17 mouse cellular contexts compared by ENCODE assay signal in the genomic region with DNA sequence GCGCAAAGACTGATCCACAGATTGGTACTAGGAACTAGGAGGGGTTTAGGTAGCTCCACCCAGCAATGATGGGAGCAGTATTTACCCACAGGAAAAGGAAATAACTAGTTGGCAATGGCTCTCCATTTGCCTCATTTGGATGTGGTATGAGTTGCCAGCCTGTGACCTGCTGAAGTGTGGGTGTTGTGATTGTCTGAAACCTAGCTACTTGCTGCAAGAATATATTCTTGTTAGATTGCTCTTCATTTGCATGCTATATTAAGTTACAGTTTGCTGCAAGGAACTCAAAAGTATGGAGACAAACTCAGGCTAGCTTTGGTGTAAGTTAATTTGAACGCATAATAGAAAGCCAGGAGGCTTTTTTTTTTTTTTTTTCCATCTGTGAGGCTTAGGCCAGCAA. TPM values are rescaled to one million over a fixed set of nuclear protein-coding genes. Genes with fewer than 3 reads are reported as not detected.
"Had no signal": no experiment of that assay in that cellular context is flagged by ENCODE, and none has a peak within 500 bp of the region (broad histone marks: within the 10 kb centered on the region; RNA-seq: fewer than 3 reads in every experiment).

No protein-coding gene starts in this region.

- DNase-seq: lung, adult 18-20 months; lung, embryonic 14.5 days; lung, postnatal 10 days; midbrain, embryonic 14.5 days; retina, postnatal 1 day; right cerebral cortex, postnatal 14 days; right cerebral cortex, postnatal 4 days; spleen, adult 18-20 months; thymus, adult 2 months; thymus, postnatal 25 days; thymus, postnatal 4 days had no signal

- H3K27me3 ChIP-seq: midbrain, embryonic 12.5 days; neural tube, embryonic 13.5 days; neural tube, embryonic 15.5 days had no signal

- H3K4me2 ChIP-seq: lung, embryonic 14.5 days; midbrain, embryonic 12.5 days; neural tube, embryonic 13.5 days; neural tube, embryonic 15.5 days had no signal

- H3K9me3 ChIP-seq: midbrain, embryonic 10.5 days; midbrain, embryonic 12.5 days; neural tube, embryonic 13.5 days; neural tube, embryonic 15.5 days had no signal

- H3K4me1 ChIP-seq: midbrain, embryonic 10.5 days; midbrain, embryonic 12.5 days had no signal

- H3K27ac ChIP-seq: midbrain, embryonic 10.5 days; midbrain, embryonic 12.5 days; neural tube, embryonic 13.5 days; neural tube, embryonic 15.5 days had no signal

- H3K4me3 ChIP-seq: midbrain, embryonic 10.5 days; midbrain, embryonic 12.5 days; myocyte; neural tube, embryonic 13.5 days; neural tube, embryonic 15.5 days had no signal

- H3K36me3 ChIP-seq: midbrain, embryonic 10.5 days; midbrain, embryonic 12.5 days; neural tube, embryonic 13.5 days; neural tube, embryonic 15.5 days had no signal

- ATAC-seq: midbrain, embryonic 16.5 days had no signal

- H3K9ac ChIP-seq: lung, embryonic 14.5 days; midbrain, embryonic 12.5 days; neural tube, embryonic 13.5 days; neural tube, embryonic 15.5 days had no signal

RNA-seq across cellular contexts. Expression of gene Nod2, which starts 33.5 kb away (rescaled TPM):
- polyA plus RNA-seq: neural tube, embryonic 13.5 days had no signal
